Mouse (Mus musculus) bone marrow macrophage, adult 2 months (primary cell): ENCODE data around the gene Olfr417. TPM values are rescaled to one million over a fixed set of nuclear protein-coding genes. Genes with fewer than 3 reads are reported as not detected.
"Not testable (repeated sequence)": the region's sequence is repeated elsewhere in the genome, so short reads cannot be mapped to it uniquely, and the experiment has no call there.

Experiments
- H3K27ac ChIP-seq: 2 replicates; pipeline ENCODE4 v1.5.1; 2012; ENCODE audit warnings: low read depth, low read length; ENCODE audit not compliant: insufficient read depth
- H3K4me1 ChIP-seq: 2 replicates; pipeline ENCODE4 v1.6.1; 2012; ENCODE audit warnings: low read length; ENCODE audit not compliant: control insufficient read depth, insufficient read depth
- H3K4me3 ChIP-seq: 2 replicates; pipeline ENCODE4 v1.5.1; 2012; ENCODE audit warnings: mild to moderate bottlenecking, low read length, moderate library complexity; ENCODE audit not compliant: insufficient read depth
- CTCF ChIP-seq: IDR thresholded peaks from 2 replicates; pipeline ENCODE4 v1.5.1; 2012; ENCODE audit warnings: low read depth, mild to moderate bottlenecking, low read length, moderate library complexity
- POLR2A ChIP-seq: IDR thresholded peaks from 2 replicates; pipeline ENCODE4 v1.6.1; 2012; ENCODE audit warnings: mild to moderate bottlenecking, low read depth, low read length, borderline replicate concordance
- polyA plus RNA-seq: library from polyadenylated mRNA; stranded (reverse); fragments of >200 nt; gene quantifications from 2 replicates; pipeline ENCODE4 v1.2.4, GENCODE M21; 2012; ENCODE audit not compliant: missing spikeins, insufficient read depth, insufficient read length

The Olfr417 gene
- not detected in 2 replicates for polyA plus RNA-seq

GRCm38 (mm10) chr1:174364882-174365451 is at the start of gene Olfr417:
Gene Olfr417, plus strand, starts transcription at chr1:174365122.
- no peaks in the 10 kb centered on the region for H3K4me1 ChIP-seq
- TF ChIP-seq CTCF, result no peak
- no peak for TF ChIP-seq POLR2A
- no peak within 1 kb of the TSS for H3K27ac ChIP-seq
- no peak within 1 kb of the TSS for H3K4me3 ChIP-seq

GRCm38 (mm10) chr1:174317308-174317707 is 47.6 kb upstream of the Olfr417 start:
- Histone ChIP-seq H3K4me1 (no peaks in the 10 kb centered on the region), H3K4me3 (no peak overlapping the region), H3K27ac (no peak overlapping the region)
- TF ChIP-seq CTCF (no peak), POLR2A (no peak)

- Histone ChIP-seq H3K4me3 (no peak within 1 kb of the TSS), H3K4me1 (no peaks in the 10 kb centered on the region), H3K27ac (no peak within 1 kb of the TSS)
- TF ChIP-seq POLR2A (no peak), CTCF (no peak)
Observed at GRCm38 (mm10) chr1:174330218-174330617, 34.7 kb upstream of the Olfr417 start, which contains the start of gene Mptx1. Gene Mptx1, plus strand, starts transcription at chr1:174330518.

GRCm38 (mm10) chr1:174353636-174354035 is 11.3 kb upstream of the Olfr417 start:
- not testable (repeated sequence) for H3K4me3 ChIP-seq, H3K4me1 ChIP-seq
- peak overlapping the region; percentile 33; the same call in 1 of the 2 replicates for H3K27ac ChIP-seq

GRCm38 (mm10) chr1:174354640-174355039 is 10.3 kb upstream of the Olfr417 start:
- no peak overlapping the region for H3K4me3 ChIP-seq
- no peak overlapping the region for H3K27ac ChIP-seq
- H3K4me1 ChIP-seq, result peaks cover 8% of the 10 kb centered on the region
- TF ChIP-seq POLR2A, result no peak

- TF ChIP-seq POLR2A, result no peak
- TF ChIP-seq CTCF, result no peak
- Histone ChIP-seq H3K4me1 (no peaks in the 10 kb centered on the region), H3K27ac (no peak overlapping the region), H3K4me3 (no peak overlapping the region)
Observed at GRCm38 (mm10) chr1:174373799-174374198, 8.9 kb downstream of the Olfr417 start.

GRCm38 (mm10) chr1:174390746-174391145 is 25.8 kb downstream of the Olfr417 start, which contains the start of gene Olfr248:
Gene Olfr248, plus strand, starts transcription at chr1:174391046.
- no peak within 1 kb of the TSS for H3K4me3 ChIP-seq
- no peak for TF ChIP-seq POLR2A
- no peak within 1 kb of the TSS for H3K27ac ChIP-seq
- H3K4me1 ChIP-seq, result no peaks in the 10 kb centered on the region

GRCm38 (mm10) chr1:174422959-174423358 is 58.0 kb downstream of the Olfr417 start:
- Histone ChIP-seq H3K27ac (no peak overlapping the region), H3K4me1 (no peaks in the 10 kb centered on the region), H3K4me3 (no peak overlapping the region)
- TF ChIP-seq CTCF (no peak), POLR2A (no peak)

GRCm38 (mm10) chr1:174423764-174424163 is 58.8 kb downstream of the Olfr417 start, which contains the start of gene Olfr414:
Gene Olfr414, plus strand, starts transcription at chr1:174424064.
- H3K27ac ChIP-seq, result no peak within 1 kb of the TSS
- no peak for TF ChIP-seq POLR2A
- TF ChIP-seq CTCF, result no peak
- no peak within 1 kb of the TSS for H3K4me3 ChIP-seq

More at GRCm38 (mm10) chr1:174423764-174424163, 58.8 kb downstream of the Olfr417 start, which contains the start of gene Olfr414:
- no peaks in the 10 kb centered on the region for H3K4me1 ChIP-seq

Other genes with a start within 250 kb of the Olfr417 start
- not detected in 2 replicates for gene Olfr231, start 244.0 kb upstream of the Olfr417 start, polyA plus RNA-seq
- gene Olfr424, start 233.6 kb upstream of the Olfr417 start, polyA plus RNA-seq, result not detected in 2 replicates
- not detected in 2 replicates for gene Olfr420, start 209.5 kb upstream of the Olfr417 start, polyA plus RNA-seq
- gene Spta1, start 192.3 kb upstream of the Olfr417 start, polyA plus RNA-seq, result 0.20 TPM in 1 of 2 replicates, not detected in the other
- not detected in 2 replicates for gene Olfr419, start 113.1 kb upstream of the Olfr417 start, polyA plus RNA-seq
- not detected in 2 replicates for gene Mptx1, start 34.6 kb upstream of the Olfr417 start, polyA plus RNA-seq
- not detected in 2 replicates for gene Olfr248, start 25.9 kb downstream of the Olfr417 start, polyA plus RNA-seq
- 0.24 TPM in 1 of 2 replicates, not detected in the other for gene Olfr414, start 58.9 kb downstream of the Olfr417 start, polyA plus RNA-seq
- gene Olfr220, start 77.0 kb downstream of the Olfr417 start, polyA plus RNA-seq, result not detected in 2 replicates
- not detected in 2 replicates for gene Fmn2, start 136.7 kb downstream of the Olfr417 start, polyA plus RNA-seq